Mouse (Mus musculus) forebrain, embryonic 14.5 days (tissue): ENCODE data around the gene Trim8. TPM values are rescaled to one million over a fixed set of nuclear protein-coding genes. Genes with fewer than 3 reads are reported as not detected.

Experiments
- ATAC-seq: fragments of 200-750 bp; cut with Nextera tagmentation; 2 replicates; pipeline ENCODE4 v1.8.0; 2017; ENCODE audit warnings: mild to moderate bottlenecking, moderate library complexity
- DNase-seq: peaks from one replicate; pipeline ENCODE4 v3.0.0-alpha.2; 2015; ENCODE audit warnings: low spot score
- H3K27ac ChIP-seq: fragments of 300-500 bp; sonication (generic); 2 replicates; pipeline ENCODE4 v1.5.1; 2014; ENCODE audit warnings: low read depth, mild to moderate bottlenecking, control low read depth, low read length, moderate library complexity
- H3K27me3 ChIP-seq: fragments of 300-500 bp; sonication (generic); replicated peaks from 2 replicates; pipeline ENCODE4 v1.6.1; 2014; ENCODE audit warnings: low read length, control low read depth, mixed read lengths; ENCODE audit not compliant: control insufficient read depth, insufficient read depth
- H3K36me3 ChIP-seq: fragments of 300-500 bp; sonication (generic); 2 replicates; pipeline ENCODE4 v1.6.1; 2014; ENCODE audit warnings: low read length, control low read depth; ENCODE audit not compliant: control insufficient read depth, insufficient read depth
- H3K4me1 ChIP-seq: fragments of 300-500 bp; sonication (generic); 2 replicates; pipeline ENCODE4 v1.6.1; 2014; ENCODE audit warnings: antibody characterized with exemption, low read length, control low read depth; ENCODE audit not compliant: control insufficient read depth, insufficient read depth
- H3K4me2 ChIP-seq: fragments of 300-500 bp; sonication (generic); 2 replicates; pipeline ENCODE4 v1.6.1; 2014; ENCODE audit warnings: mild to moderate bottlenecking, control low read depth, low read length
- H3K4me3 ChIP-seq: fragments of 300-500 bp; sonication (generic); 2 replicates; pipeline ENCODE4 v1.5.1; 2014; ENCODE audit warnings: low read depth, low read length, control low read depth
- H3K9ac ChIP-seq: fragments of 300-500 bp; sonication (generic); 2 replicates; pipeline ENCODE4 v1.6.1; 2014; ENCODE audit warnings: mild to moderate bottlenecking, low read length, control low read depth, moderate library complexity
- H3K9me3 ChIP-seq: fragments of 300-500 bp; sonication (generic); replicated peaks from 2 replicates; pipeline ENCODE4 v1.6.1; 2016; ENCODE audit warnings: low read length, control low read depth, mixed read lengths; ENCODE audit not compliant: control insufficient read depth
- WGBS: fragments of 180-500 bp; shearing (Covaris S2); extraction: QIAGEN DNeasy Blood & Tissue Kit; methylation state at CpG from one replicate; pipeline ENCODE4 v1.1.7; 2014; 5-methylcytosine and 5-hydroxymethylcytosine counted together
- polyA plus RNA-seq: library from polyadenylated mRNA; unstranded; fragments of >200 nt; fragmentation: Nextera tagmentation; extraction: Ambion mirVana; gene quantifications from 2 replicates; pipeline ENCODE4 v1.2.1, GENCODE M21; 2014

Gene Trim8
- polyA plus RNA-seq, 1 experiment from 2014 or later = 23.0 TPM

GRCm38 (mm10) chr19:46528529-46529213 lies 27.2 kb downstream of the Trim8 start:
- 1% methylated on average over 20 of the region's 20 CpGs for WGBS

GRCm38 (mm10) chr19:46529601-46530448 lies 28.3 kb downstream of the Trim8 start:
- WGBS = 12% methylated on average over 13 of the region's 13 CpGs
- peak overlapping the region; percentile 92 for H3K27ac ChIP-seq
- H3K36me3 ChIP-seq = peaks cover 5% of the 10 kb centered on the region
- peaks cover 78% of the 10 kb centered on the region for H3K4me1 ChIP-seq
- no peaks in the 10 kb centered on the region for H3K9me3 ChIP-seq
- DNase-seq (no peak), ATAC-seq (0 out of 2 replicates have a peak, but pooled peaks have one; percentile 1)
- H3K4me2 ChIP-seq = peak overlapping the region; percentile 62
- peak overlapping the region; percentile 59 for H3K9ac ChIP-seq
- no peak overlapping the region for H3K4me3 ChIP-seq
- no peaks in the 10 kb centered on the region for H3K27me3 ChIP-seq

More at GRCm38 (mm10) chr19:46528529-46529213, 27.2 kb downstream of the Trim8 start:
- Histone ChIP-seq H3K4me2 (peak overlapping the region; percentile 62), H3K4me3 (peak overlapping the region; percentile 25), H3K9ac (peak overlapping the region; percentile 59), H3K4me1 (peaks cover 90% of the 10 kb centered on the region), H3K36me3 (no peaks in the 10 kb centered on the region), H3K27me3 (no peaks in the 10 kb centered on the region), H3K9me3 (no peaks in the 10 kb centered on the region), H3K27ac (peak overlapping the region; percentile 92)
- peak; percentile 46 for ATAC-seq
- peak; percentile 90 for DNase-seq

GRCm38 (mm10) chr19:46530449-46530990 lies 29.0 kb downstream of the Trim8 start:
- H3K4me1 ChIP-seq = peaks cover 71% of the 10 kb centered on the region
- H3K4me2 ChIP-seq = 0 out of 2 replicates have a peak overlapping the region, but pooled peaks have one; percentile 10
- DNase-seq (no peak), ATAC-seq (no peak)
- no peak overlapping the region for H3K4me3 ChIP-seq
- peak overlapping the region; percentile 49 for H3K9ac ChIP-seq
- WGBS = 20% methylated on average over 8 of the region's 8 CpGs
- no peaks in the 10 kb centered on the region for H3K9me3 ChIP-seq
- H3K36me3 ChIP-seq = peaks cover 5% of the 10 kb centered on the region
- H3K27ac ChIP-seq = peak overlapping the region; percentile 92
- no peaks in the 10 kb centered on the region for H3K27me3 ChIP-seq

GRCm38 (mm10) chr19:46531071-46532030 lies 29.8 kb downstream of the Trim8 start:
- peaks cover 5% of the 10 kb centered on the region for H3K36me3 ChIP-seq
- no peak for ATAC-seq
- no peak overlapping the region for H3K4me3 ChIP-seq
- peak overlapping the region; percentile 49; the same call in 1 of the 2 replicates for H3K9ac ChIP-seq
- no peaks in the 10 kb centered on the region for H3K27me3 ChIP-seq
- H3K4me2 ChIP-seq = no peak overlapping the region; the same call in 1 of the 2 replicates
- H3K4me1 ChIP-seq = peaks cover 63% of the 10 kb centered on the region
- no peaks in the 10 kb centered on the region for H3K9me3 ChIP-seq
- H3K27ac ChIP-seq = peak overlapping the region; percentile 92; the same call in 1 of the 2 replicates
- 16% methylated on average over 16 of the region's 16 CpGs for WGBS
- DNase-seq = no peak

GRCm38 (mm10) chr19:46532031-46532688 lies 30.7 kb downstream of the Trim8 start:
- H3K9ac ChIP-seq = peak overlapping the region; percentile 32; the same call in 1 of the 2 replicates

GRCm38 (mm10) chr19:46533066-46533465 lies 31.6 kb downstream of the Trim8 start:
- no peak overlapping the region for H3K4me3 ChIP-seq
- peaks cover 12% of the 10 kb centered on the region for H3K36me3 ChIP-seq
- H3K27ac ChIP-seq = 0 out of 2 replicates have a peak overlapping the region, but pooled peaks have one; percentile 21
- H3K4me1 ChIP-seq = peaks cover 49% of the 10 kb centered on the region
- no peak for DNase-seq
- no peaks in the 10 kb centered on the region for H3K9me3 ChIP-seq
- 66% methylated on average over 4 of the region's 4 CpGs for WGBS
- H3K27me3 ChIP-seq = no peaks in the 10 kb centered on the region
- H3K4me2 ChIP-seq = no peak overlapping the region
- no peak for ATAC-seq
- H3K9ac ChIP-seq = no peak overlapping the region

More at GRCm38 (mm10) chr19:46532031-46532688, 30.7 kb downstream of the Trim8 start:
- Histone ChIP-seq H3K27ac (peak overlapping the region; percentile 33; the same call in 1 of the 2 replicates), H3K36me3 (peaks cover 9% of the 10 kb centered on the region), H3K27me3 (no peaks in the 10 kb centered on the region), H3K4me3 (no peak overlapping the region), H3K4me2 (no peak overlapping the region), H3K9me3 (no peaks in the 10 kb centered on the region), H3K4me1 (peaks cover 56% of the 10 kb centered on the region)
- WGBS = 7% methylated on average over 10 of the region's 10 CpGs
- no peak for ATAC-seq
- DNase-seq = no peak

- no peak for DNase-seq
- ATAC-seq = no peak
- H3K27me3 ChIP-seq = no peaks in the 10 kb centered on the region
- peaks cover 16% of the 10 kb centered on the region for H3K36me3 ChIP-seq
- peaks cover 44% of the 10 kb centered on the region for H3K4me1 ChIP-seq
- WGBS = 80% methylated on average over 5 of the region's 5 CpGs
- no peak overlapping the region for H3K4me2 ChIP-seq
- no peak overlapping the region for H3K9ac ChIP-seq
- no peak overlapping the region for H3K27ac ChIP-seq
- H3K9me3 ChIP-seq = no peaks in the 10 kb centered on the region
- no peak overlapping the region for H3K4me3 ChIP-seq
These were observed 32.0 kb downstream of the Trim8 start for GRCm38 (mm10) chr19:46533525-46533924.
